Mouse (Mus musculus) limb, embryonic 15.5 days (tissue): ENCODE measurements around the gene BC051665. TPM values are rescaled to one million over a fixed set of nuclear protein-coding genes. Genes with fewer than 3 reads are reported as not detected.

Experiments used
- ATAC-seq: fragments of 200-750 bp; cut with Nextera tagmentation; 2 replicates; pipeline ENCODE4 v1.8.0; 2017; ENCODE audit warnings: low read depth, moderate TSS enrichment; ENCODE audit not compliant: insufficient number of reproducible peaks, low FRiP score, low TSS enrichment
- H3K27ac ChIP-seq: fragments of 300-500 bp; sonication (generic); 2 replicates; pipeline ENCODE4 v1.5.1; 2015; ENCODE audit warnings: moderate library complexity, mild to moderate bottlenecking, inconsistent platforms
- H3K27me3 ChIP-seq: fragments of 300-500 bp; sonication (generic); 2 replicates; pipeline ENCODE4 v1.6.1; 2015; ENCODE audit warnings: inconsistent platforms
- H3K36me3 ChIP-seq: fragments of 300-500 bp; sonication (generic); 2 replicates; pipeline ENCODE4 v1.6.1; 2015; ENCODE audit warnings: inconsistent platforms
- H3K4me1 ChIP-seq: fragments of 300-500 bp; sonication (generic); 2 replicates; pipeline ENCODE4 v1.6.1; 2015; ENCODE audit warnings: inconsistent platforms
- H3K4me2 ChIP-seq: fragments of 300-500 bp; sonication (generic); 2 replicates; pipeline ENCODE4 v1.6.1; 2015; ENCODE audit warnings: mild to moderate bottlenecking, inconsistent platforms
- H3K4me3 ChIP-seq: fragments of 300-500 bp; sonication (generic); 2 replicates; pipeline ENCODE4 v1.5.1; 2015; ENCODE audit warnings: mild to moderate bottlenecking, inconsistent platforms
- H3K9ac ChIP-seq: fragments of 300-500 bp; sonication (generic); 2 replicates; pipeline ENCODE4 v1.6.1; 2015; ENCODE audit warnings: inconsistent platforms
- H3K9me3 ChIP-seq: fragments of 300-500 bp; sonication (generic); 2 replicates; pipeline ENCODE4 v1.6.1; 2016; ENCODE audit warnings: inconsistent platforms
- WGBS: fragments of 180-500 bp; shearing (Covaris S2); methylation state at CpG from one replicate; pipeline ENCODE4 v1.1.7; 2015; 5-methylcytosine and 5-hydroxymethylcytosine counted together
- polyA plus RNA-seq: library from polyadenylated mRNA; unstranded; fragments of >200 nt; fragmentation: Nextera tagmentation; extraction: Ambion mirVana; gene quantifications from 2 replicates; pipeline ENCODE4 v1.2.1, GENCODE M21; 2015

Gene BC051665
- polyA plus RNA-seq = not detected in 2 replicates

DNA sequence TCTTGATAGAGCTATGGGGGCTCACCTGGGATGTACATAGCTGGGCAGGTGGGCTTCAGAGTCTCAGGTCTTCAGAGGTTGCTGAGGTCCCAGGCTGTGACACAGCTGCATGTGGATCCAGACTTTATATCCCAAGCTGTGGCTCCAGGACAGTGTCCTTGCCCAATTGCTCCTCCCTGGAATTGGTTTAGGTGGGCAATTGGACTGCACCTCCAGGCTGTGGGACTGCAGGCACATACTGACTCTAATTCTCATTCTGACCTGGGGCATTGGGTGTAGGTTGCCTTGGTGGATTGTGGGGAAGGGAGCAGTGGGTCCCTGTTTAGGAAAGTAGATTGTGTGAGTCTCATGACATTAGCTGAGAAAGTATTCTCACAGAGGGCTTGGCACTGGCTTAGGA lies at the start of gene BC051665:
Gene BC051665, minus strand, starts transcription at position 101 of the 400 bp plus-strand sequence.
- no peak within 1 kb of the TSS for H3K4me3 ChIP-seq
- no peak for ATAC-seq
- H3K9me3 ChIP-seq = no peaks in the 10 kb centered on the region
- no peak within 1 kb of the TSS for H3K4me2 ChIP-seq
- no peak within 1 kb of the TSS for H3K9ac ChIP-seq
- no peak within 1 kb of the TSS for H3K27ac ChIP-seq
- H3K27me3 ChIP-seq = no peaks in the 10 kb centered on the region
- no peaks in the 10 kb centered on the region for H3K4me1 ChIP-seq
- no peaks in the 10 kb centered on the region for H3K36me3 ChIP-seq

- H3K9ac ChIP-seq = no peak overlapping the region
- H3K27me3 ChIP-seq = no peaks in the 10 kb centered on the region
- no peaks in the 10 kb centered on the region for H3K36me3 ChIP-seq
- WGBS = 59% methylated on average over 3 of the region's 3 CpGs
- H3K9me3 ChIP-seq = no peaks in the 10 kb centered on the region
- H3K4me3 ChIP-seq = no peak overlapping the region
- no peak for ATAC-seq
- no peak overlapping the region for H3K4me2 ChIP-seq
- H3K4me1 ChIP-seq = no peaks in the 10 kb centered on the region
- H3K27ac ChIP-seq = no peak overlapping the region
Measured at GRCm38 (mm10) chr13:60826052-60826451, 39.9 kb upstream of the BC051665 start.

GRCm38 (mm10) chr13:60820486-60821175 lies 34.5 kb upstream of the BC051665 start:
- no peak overlapping the region for H3K4me2 ChIP-seq
- no peak overlapping the region for H3K9ac ChIP-seq
- WGBS = 69% methylated on average over 3 of the region's 3 CpGs
- H3K4me3 ChIP-seq = no peak overlapping the region
- no peak overlapping the region for H3K27ac ChIP-seq
- no peaks in the 10 kb centered on the region for H3K9me3 ChIP-seq
- H3K36me3 ChIP-seq = no peaks in the 10 kb centered on the region
- no peaks in the 10 kb centered on the region for H3K4me1 ChIP-seq
- no peak for ATAC-seq
- no peaks in the 10 kb centered on the region for H3K27me3 ChIP-seq

DNA sequence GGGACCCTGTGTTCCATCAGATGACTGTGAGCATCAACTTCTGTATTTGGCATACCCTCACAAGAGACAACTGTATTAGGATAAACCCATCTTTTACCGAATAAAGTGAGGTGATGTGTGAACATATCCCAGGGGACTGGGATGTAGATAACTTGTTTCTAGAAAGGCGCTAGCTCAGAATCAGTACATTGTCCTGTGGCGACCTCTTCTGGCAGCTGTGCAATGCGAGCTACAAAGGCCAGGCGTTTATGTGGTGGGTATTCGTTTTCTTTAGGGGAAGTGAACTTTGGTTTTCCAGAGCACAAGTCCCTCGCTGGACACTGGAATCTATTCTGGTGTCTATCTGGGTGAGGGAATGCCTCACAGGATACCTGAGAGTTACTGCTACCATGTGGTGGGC lies 33.3 kb upstream of the BC051665 start:
- H3K9ac ChIP-seq = no peak overlapping the region
- H3K9me3 ChIP-seq = no peaks in the 10 kb centered on the region
- H3K4me1 ChIP-seq = no peaks in the 10 kb centered on the region
- no peaks in the 10 kb centered on the region for H3K36me3 ChIP-seq
- no peak overlapping the region for H3K4me2 ChIP-seq
- no peak overlapping the region for H3K27ac ChIP-seq
- no peaks in the 10 kb centered on the region for H3K27me3 ChIP-seq
- 10% methylated on average over 7 of the region's 7 CpGs for WGBS
- no peak overlapping the region for H3K4me3 ChIP-seq
- no peak for ATAC-seq

DNA sequence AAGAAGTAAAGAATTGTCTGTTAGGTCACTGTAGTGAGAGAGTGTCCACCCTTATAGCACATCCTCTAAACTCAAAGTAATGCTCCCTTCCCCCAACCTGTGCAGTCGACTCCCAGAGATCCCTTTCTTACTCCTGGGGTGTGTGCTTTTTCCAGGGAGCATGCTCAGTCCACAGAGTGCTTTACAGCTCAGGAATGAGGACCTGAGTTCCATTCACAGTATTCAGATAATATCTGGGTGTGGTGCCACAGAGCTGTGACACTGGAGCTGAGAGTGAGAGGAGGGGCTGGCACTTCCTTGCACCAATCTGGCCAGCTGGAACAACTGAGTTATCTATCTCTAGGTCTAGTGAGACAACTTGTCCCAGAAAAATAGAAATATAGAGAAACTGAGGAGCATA lies 27.6 kb upstream of the BC051665 start:
- Histone ChIP-seq H3K27me3 (no peaks in the 10 kb centered on the region), H3K36me3 (no peaks in the 10 kb centered on the region), H3K4me3 (no peak overlapping the region), H3K4me1 (no peaks in the 10 kb centered on the region), H3K4me2 (no peak overlapping the region), H3K27ac (no peak overlapping the region), H3K9me3 (no peaks in the 10 kb centered on the region), H3K9ac (no peak overlapping the region)
- WGBS = 57% methylated on average over 1 of the region's 1 CpGs
- ATAC-seq = no peak

DNA sequence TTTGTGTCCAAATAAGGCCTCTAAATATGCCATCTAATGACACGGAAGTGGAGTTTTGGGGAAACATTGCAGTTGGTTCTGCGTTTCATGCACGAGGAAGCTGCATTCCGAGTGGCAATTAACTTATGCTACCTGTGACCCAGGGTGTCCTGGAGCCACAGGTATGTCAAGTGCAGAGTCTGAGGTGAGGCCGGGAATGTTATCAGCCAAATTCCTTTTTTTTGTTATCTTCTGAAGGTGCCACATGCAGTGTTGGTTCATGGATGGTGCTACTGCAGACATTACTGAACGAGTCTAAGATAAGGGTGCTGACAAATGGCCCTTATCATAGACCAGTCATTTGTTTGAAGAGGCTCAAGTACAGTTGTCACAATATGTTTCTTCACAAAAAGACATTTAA lies 26.6 kb upstream of the BC051665 start:
- 75% methylated on average over 6 of the region's 6 CpGs for WGBS
- Histone ChIP-seq H3K27me3 (no peaks in the 10 kb centered on the region), H3K9me3 (no peaks in the 10 kb centered on the region), H3K4me3 (no peak overlapping the region), H3K9ac (no peak overlapping the region), H3K36me3 (no peaks in the 10 kb centered on the region), H3K4me1 (no peaks in the 10 kb centered on the region), H3K4me2 (no peak overlapping the region), H3K27ac (no peak overlapping the region)
- ATAC-seq = no peak

DNA sequence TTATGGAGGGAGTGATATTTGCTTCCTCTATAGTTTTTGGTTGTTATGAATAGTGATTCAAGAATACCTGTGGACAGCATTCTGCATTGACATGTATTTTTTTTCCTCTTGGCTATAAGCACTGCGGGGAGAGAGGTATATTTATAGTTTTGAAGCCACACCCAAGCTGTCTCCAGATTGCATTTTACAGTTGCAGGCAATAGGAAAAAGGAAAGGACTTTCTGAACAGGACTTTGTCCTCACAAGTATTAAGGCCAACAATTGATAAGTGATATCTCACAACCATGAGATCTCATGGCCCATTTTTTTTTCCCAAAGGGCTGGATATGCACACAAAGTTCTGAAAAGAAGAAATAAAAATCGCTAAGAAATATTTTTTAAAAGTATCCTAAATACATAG lies 23.5 kb upstream of the BC051665 start:
- Histone ChIP-seq H3K9ac (no peak overlapping the region), H3K4me3 (no peak overlapping the region), H3K4me1 (no peaks in the 10 kb centered on the region), H3K36me3 (no peaks in the 10 kb centered on the region), H3K4me2 (no peak overlapping the region), H3K27me3 (no peaks in the 10 kb centered on the region), H3K27ac (no peak overlapping the region), H3K9me3 (no peaks in the 10 kb centered on the region)
- 46% methylated on average over 2 of the region's 2 CpGs for WGBS
- no peak for ATAC-seq

- H3K4me1 ChIP-seq = no peaks in the 10 kb centered on the region
- WGBS = 67% methylated on average over 1 of the region's 1 CpGs
- no peak within 1 kb of the TSS for H3K4me2 ChIP-seq
- H3K4me3 ChIP-seq = no peak within 1 kb of the TSS
- H3K9ac ChIP-seq = no peak within 1 kb of the TSS
- H3K27me3 ChIP-seq = no peaks in the 10 kb centered on the region
- no peak within 1 kb of the TSS for H3K27ac ChIP-seq
- H3K9me3 ChIP-seq = no peaks in the 10 kb centered on the region
- H3K36me3 ChIP-seq = no peaks in the 10 kb centered on the region
- ATAC-seq = no peak
Measured at GRCm38 (mm10) chr13:60802749-60803148, 16.6 kb upstream of the BC051665 start, which contains the start of gene Ctsll3. TSS of gene Ctsll3 (minus strand) at chr13:60802849.

DNA sequence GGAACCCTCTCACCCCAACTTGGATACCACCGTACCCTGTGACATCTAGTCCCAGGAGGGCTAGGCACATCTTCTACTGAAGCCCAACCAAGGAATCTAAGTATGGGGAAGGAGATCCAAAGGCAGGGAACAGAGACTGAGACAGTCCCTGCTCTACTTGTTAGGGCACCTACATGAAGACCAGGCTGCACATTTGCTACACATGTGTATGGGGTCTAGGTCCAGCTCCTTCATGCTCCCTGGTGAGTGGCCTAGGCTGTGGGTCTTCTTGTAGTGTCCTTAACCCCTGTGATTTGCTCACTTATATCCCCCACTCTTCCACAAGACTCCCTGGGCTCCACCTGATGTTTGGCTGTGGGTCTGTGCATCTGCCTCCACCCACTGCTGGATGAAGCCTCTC lies 3.3 kb upstream of the BC051665 start:
- Histone ChIP-seq H3K9ac (no peak overlapping the region), H3K27ac (no peak overlapping the region), H3K4me3 (no peak overlapping the region), H3K9me3 (no peaks in the 10 kb centered on the region), H3K4me1 (no peaks in the 10 kb centered on the region), H3K36me3 (no peaks in the 10 kb centered on the region), H3K27me3 (no peaks in the 10 kb centered on the region), H3K4me2 (no peak overlapping the region)
- WGBS = 90% methylated on average over 1 of the region's 1 CpGs
- ATAC-seq = no peak

DNA sequence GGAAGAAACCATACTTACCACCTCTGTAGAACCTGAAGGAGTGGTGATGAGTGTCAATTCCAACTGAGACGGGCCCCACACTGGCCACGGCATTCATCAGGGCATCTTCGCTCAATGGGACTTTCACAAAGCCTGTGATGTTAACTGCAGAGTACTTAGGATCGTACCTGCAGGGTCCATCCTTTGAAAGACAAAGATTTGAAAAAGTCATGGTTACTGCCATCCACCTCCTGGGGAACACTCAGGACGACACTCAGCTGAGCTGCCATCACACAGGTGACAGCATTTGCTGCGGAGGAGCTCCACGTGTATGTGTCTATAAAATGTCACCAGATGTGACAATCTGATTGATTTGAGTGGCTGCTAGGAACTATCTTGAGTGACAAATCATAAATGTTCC lies 2.9 kb downstream of the BC051665 start:
- Histone ChIP-seq H3K4me1 (no peaks in the 10 kb centered on the region), H3K4me3 (no peak overlapping the region), H3K27me3 (no peaks in the 10 kb centered on the region), H3K9me3 (no peaks in the 10 kb centered on the region), H3K36me3 (no peaks in the 10 kb centered on the region), H3K9ac (no peak overlapping the region), H3K27ac (no peak overlapping the region), H3K4me2 (no peak overlapping the region)
- no peak for ATAC-seq
- WGBS = 82% methylated on average over 7 of the region's 7 CpGs

DNA sequence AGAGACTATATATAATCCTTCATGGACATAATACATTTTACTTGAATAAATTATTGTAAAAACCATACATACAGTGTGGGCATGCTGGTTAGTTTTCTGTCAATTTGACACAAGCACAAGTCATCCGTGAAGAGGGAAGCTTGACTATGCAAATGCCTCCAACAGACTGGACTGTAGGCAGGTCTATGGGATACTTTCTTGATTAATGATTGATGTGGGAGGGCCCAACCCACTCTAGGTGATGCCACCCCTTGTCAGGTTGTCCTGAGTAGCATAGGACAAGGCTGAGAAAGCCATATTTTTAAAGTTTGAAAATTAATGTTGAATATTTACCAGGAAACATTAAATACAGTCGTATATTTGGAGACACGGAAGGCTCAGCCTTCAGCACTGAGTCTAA lies 5.6 kb downstream of the BC051665 start:
- ATAC-seq = no peak
- no peaks in the 10 kb centered on the region for H3K36me3 ChIP-seq

GRCm38 (mm10) chr13:60761161-60761560 lies 25.0 kb downstream of the BC051665 start:
- Histone ChIP-seq H3K4me1 (no peaks in the 10 kb centered on the region), H3K9ac (no peak overlapping the region), H3K27ac (no peak overlapping the region), H3K4me2 (no peak overlapping the region), H3K36me3 (peaks cover 45% of the 10 kb centered on the region), H3K4me3 (no peak overlapping the region), H3K9me3 (no peaks in the 10 kb centered on the region), H3K27me3 (no peaks in the 10 kb centered on the region)
- WGBS = 95% methylated on average over 17 of the region's 17 CpGs
- ATAC-seq = no peak

More for the DNA sequence above, 5.6 kb downstream of the BC051665 start:
- Histone ChIP-seq H3K27me3 (no peaks in the 10 kb centered on the region), H3K27ac (no peak overlapping the region), H3K9me3 (no peaks in the 10 kb centered on the region), H3K4me3 (no peak overlapping the region), H3K9ac (no peak overlapping the region), H3K4me2 (no peak overlapping the region), H3K4me1 (no peaks in the 10 kb centered on the region)
- 85% methylated on average over 3 of the region's 3 CpGs for WGBS

DNA sequence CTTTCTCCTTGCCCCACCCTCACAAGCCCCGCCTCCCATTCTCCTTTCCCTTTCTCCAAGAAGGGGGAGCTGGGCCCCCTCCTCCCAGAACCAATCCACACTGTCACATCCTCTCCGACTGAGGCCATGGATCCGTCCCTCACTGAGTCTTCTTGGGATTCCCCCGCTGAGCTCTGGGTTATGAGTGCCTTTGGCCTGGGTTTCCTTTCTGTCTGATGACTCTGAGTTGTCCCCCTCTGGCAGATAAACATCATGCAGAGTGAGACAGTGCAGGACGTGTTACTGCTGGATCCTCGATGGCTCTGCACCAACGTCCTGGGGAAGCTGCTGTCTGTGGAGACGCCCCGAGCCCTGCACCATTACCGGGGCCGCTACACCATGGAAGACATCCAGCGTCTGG lies 25.8 kb downstream of the BC051665 start:
- Histone ChIP-seq H3K4me3 (no peak overlapping the region), H3K9me3 (no peaks in the 10 kb centered on the region), H3K36me3 (peaks cover 45% of the 10 kb centered on the region), H3K4me2 (no peak overlapping the region), H3K27me3 (no peaks in the 10 kb centered on the region), H3K4me1 (no peaks in the 10 kb centered on the region), H3K9ac (no peak overlapping the region), H3K27ac (no peak overlapping the region)
- ATAC-seq = 0 out of 2 replicates have a peak, but pooled peaks have one; percentile 24
- 93% methylated on average over 12 of the region's 12 CpGs for WGBS
